8 mouse cellular contexts compared by ENCODE assay signal in the genomic region with DNA sequence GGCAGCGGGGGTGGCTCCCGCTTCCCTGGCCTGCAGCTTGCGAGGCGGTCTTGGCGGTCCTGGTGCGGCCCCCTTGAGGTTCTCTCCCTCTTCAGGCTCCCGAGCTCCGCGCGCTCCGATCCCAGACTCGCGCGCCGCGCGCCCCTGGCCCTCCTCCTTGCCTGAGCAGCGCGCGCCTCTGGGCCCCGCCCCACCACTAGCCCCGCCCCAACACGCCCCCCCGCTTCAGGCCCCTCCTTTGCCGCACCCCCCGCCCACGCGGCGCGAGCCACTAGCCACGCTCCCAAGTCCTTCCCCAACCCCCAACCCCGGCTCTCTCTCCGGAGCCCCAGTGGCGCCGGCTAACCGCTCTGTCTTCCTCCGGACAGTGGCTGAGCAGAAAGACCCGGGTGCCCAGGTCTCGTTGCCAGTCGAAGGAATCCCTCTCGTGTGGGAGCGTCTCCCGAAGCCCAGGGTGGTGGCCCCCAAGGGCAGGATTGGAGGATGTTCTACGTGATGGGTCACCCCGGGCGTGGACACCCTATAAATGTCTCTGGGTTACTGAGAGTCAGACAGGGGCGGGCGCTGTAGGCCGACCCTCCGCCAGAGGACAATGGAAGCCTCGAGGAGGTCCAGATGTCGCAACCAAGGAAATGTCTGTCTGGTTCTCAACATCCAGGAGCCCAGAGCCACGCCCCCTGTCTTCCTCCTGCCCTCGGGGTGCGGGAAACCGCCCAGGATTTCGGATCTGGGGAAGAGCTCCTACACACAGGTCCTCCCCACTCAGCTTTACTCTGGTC. TPM values are rescaled to one million over a fixed set of nuclear protein-coding genes. Genes with fewer than 3 reads are reported as not detected.
DNase-seq lines count a peak whose midpoint lies in the region; ATAC-seq and TF ChIP-seq lines count a peak whose summit lies in the region.

No protein-coding gene starts in this region.

- H3K36me3 ChIP-seq in E14TG2a.4 (ENCODE audit: insufficient read depth, low read length), result no peaks in the 10 kb centered on the region
- peaks cover 6% of the 10 kb centered on the region for H3K36me3 ChIP-seq in hindbrain, embryonic 10.5 days
- H3K36me3 ChIP-seq in lung, embryonic 16.5 days (ENCODE audit: control insufficient read depth, insufficient read depth, low read length), result no peaks in the 10 kb centered on the region

- H3K4me1 ChIP-seq in E14TG2a.4 (replicated peaks; ENCODE audit: low read depth, low read length), result peaks cover 56% of the 10 kb centered on the region
- peaks cover 67% of the 10 kb centered on the region for H3K4me1 ChIP-seq in hindbrain, embryonic 10.5 days (replicated peaks)
- H3K4me1 ChIP-seq in lung, embryonic 16.5 days (replicated peaks; ENCODE audit: control insufficient read depth, insufficient read depth, low read length), result peaks cover 14% of the 10 kb centered on the region

- H3K9me3 ChIP-seq in E14TG2a.4 (ENCODE audit: low read length), result no peaks in the 10 kb centered on the region
- H3K9me3 ChIP-seq in hindbrain, embryonic 10.5 days, result no peaks in the 10 kb centered on the region
- no peaks in the 10 kb centered on the region for H3K9me3 ChIP-seq in lung, embryonic 16.5 days (ENCODE audit: control insufficient read depth, low read length)

- peak; percentile 36 to 64 for DNase-seq in cerebellum, adult 18-20 months
- DNase-seq in hindbrain, embryonic 10.5 days (ENCODE audit: low spot score), result peak; percentile 89
- DNase-seq in layer of hippocampus, adult 9-11 months, result peak; percentile 89
- peak; percentile 71 for DNase-seq in ovary, adult 18-20 months (ENCODE audit: low spot score)
- peak; percentile 65 for DNase-seq in thymus, postnatal 0 days (ENCODE audit: low spot score)

- ATAC-seq in frontal cortex, adult (ENCODE audit: low TSS enrichment), result peak; percentile 79
- peak; percentile 89 for ATAC-seq in lung, embryonic 16.5 days (ENCODE audit: low read depth)

- H3K27me3 ChIP-seq in E14TG2a.4 (ENCODE audit: insufficient read depth, low read length), result peaks cover 55% of the 10 kb centered on the region
- H3K27me3 ChIP-seq in hindbrain, embryonic 10.5 days (ENCODE audit: insufficient read depth, poor library complexity, severe bottlenecking), result no peaks in the 10 kb centered on the region
- H3K27me3 ChIP-seq in lung, embryonic 16.5 days (ENCODE audit: control insufficient read depth, insufficient read depth, low read depth, low read length), result no peaks in the 10 kb centered on the region

- H3K4me2 ChIP-seq in lung, embryonic 16.5 days (ENCODE audit: low read depth, low read length), result peak overlapping the region; percentile 93

- H3K27ac ChIP-seq in hindbrain, embryonic 10.5 days, result peak overlapping the region; percentile 92
- peak overlapping the region; percentile 88 for H3K27ac ChIP-seq in lung, embryonic 16.5 days (ENCODE audit: low read length)

- H3K9ac ChIP-seq in lung, embryonic 16.5 days (ENCODE audit: low read length), result peak overlapping the region; percentile 81

- WGBS in hindbrain, embryonic 10.5 days, result under 1% methylated on average over 56 of the region's 57 CpGs
- under 1% methylated on average over 54 of the region's 57 CpGs for WGBS in lung, embryonic 16.5 days

- peak overlapping the region; percentile 92 for H3K4me3 ChIP-seq in E14TG2a.4 (replicated peaks; ENCODE audit: low read length)
- peak overlapping the region; percentile 84 for H3K4me3 ChIP-seq in hindbrain, embryonic 10.5 days
- H3K4me3 ChIP-seq in lung, embryonic 16.5 days (ENCODE audit: low read length), result peak overlapping the region; percentile 75

- no peak for TF ChIP-seq CTCF in E14TG2a.4 (conservative IDR thresholded peaks at IDR 0.05; ENCODE audit: low read length)

RNA-seq across cellular contexts. Expression of gene Sh2b2, which starts 1.4 kb away (rescaled TPM):
- 14.1 and 17.3 TPM in 2 replicates for polyA plus RNA-seq in hindbrain, embryonic 10.5 days (2016; fragmentation: Nextera tagmentation; extraction: Ambion mirVana)
- 3.8 and 4.9 TPM in 2 replicates for polyA plus RNA-seq in lung, embryonic 16.5 days (2015; fragmentation: Nextera tagmentation; extraction: Ambion mirVana)
- 2.6 and 2.7 TPM in 2 replicates for polyA plus RNA-seq in thymus, postnatal 0 days (2015; fragmentation: Nextera tagmentation; extraction: Ambion mirVana)

RNA-seq across cellular contexts. Expression of gene Prkrip1, which starts 46.2 kb away (rescaled TPM):
- polyA plus RNA-seq in hindbrain, embryonic 10.5 days (2016; fragmentation: Nextera tagmentation; extraction: Ambion mirVana), result 67.6 and 77.6 TPM in 2 replicates
- polyA plus RNA-seq in lung, embryonic 16.5 days (2015; fragmentation: Nextera tagmentation; extraction: Ambion mirVana), result 45.7 and 52.9 TPM in 2 replicates
- 60.0 and 65.9 TPM in 2 replicates for polyA plus RNA-seq in thymus, postnatal 0 days (2015; fragmentation: Nextera tagmentation; extraction: Ambion mirVana)

Comparison
In these comparisons a context has a peak if more than half of its experiments do, and no peak if none do; other contexts are left out.
1. Peak in every context shown above with its lines: DNase-seq, ATAC-seq, H3K4me3 ChIP-seq and H3K27ac ChIP-seq.